Mouse (Mus musculus) spleen, adult 2 months (tissue): Measurements from ENCODE around the gene Stk25.

Source experiments
- CTCF ChIP-seq: fragments of 200-500 bp; IDR thresholded peaks from 2 replicates; pipeline ENCODE4 v1.5.1; 2011; ENCODE audit warnings: mild to moderate bottlenecking, inconsistent platforms; ENCODE audit not compliant: insufficient read depth, insufficient read length, insufficient replicate concordance; ENCODE audit errors: extremely low read depth
- POLR2A ChIP-seq: fragments of 200-500 bp; IDR thresholded peaks from 2 replicates; pipeline ENCODE4 v1.6.1; 2011; ENCODE audit warnings: low read depth, low read length, inconsistent platforms

DNA sequence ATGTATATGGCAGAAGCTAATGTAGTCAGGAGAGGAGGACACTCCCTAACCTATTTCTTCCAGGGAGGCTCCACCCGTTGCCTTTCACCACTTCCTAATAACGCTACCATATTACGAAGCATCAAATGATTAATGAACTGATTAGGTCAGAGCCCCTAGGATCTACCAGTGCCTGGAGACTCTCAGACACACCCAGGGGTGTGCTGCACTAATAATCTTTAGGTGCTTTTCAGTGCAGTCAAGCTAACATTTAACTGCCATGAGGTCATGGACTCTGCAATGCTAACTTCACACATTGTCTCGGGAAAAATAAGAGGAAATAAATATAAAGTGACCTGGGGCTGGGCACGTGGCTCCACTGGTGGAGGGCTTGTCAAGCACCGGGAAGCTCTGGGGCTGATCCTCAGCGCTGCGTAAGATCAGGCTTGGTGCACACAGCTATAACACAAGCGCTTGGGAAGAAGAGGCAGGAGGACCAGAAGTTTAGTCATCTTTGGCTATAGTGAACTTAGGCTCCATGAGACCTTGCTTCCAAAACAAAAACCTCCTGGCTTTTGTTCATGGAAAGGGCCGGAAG, 45.1 kb upstream of the Stk25 start:
- no peak for TF ChIP-seq POLR2A
- TF ChIP-seq CTCF: no peak
